Mouse (Mus musculus) forebrain, embryonic 12.5 days (tissue): ENCODE results near the gene Gm42420. TPM values are rescaled to one million over a fixed set of nuclear protein-coding genes. Genes with fewer than 3 reads are reported as not detected.

Source experiments
- ATAC-seq: fragments of 200-750 bp; cut with Nextera tagmentation; 2 replicates; pipeline ENCODE4 v1.8.0; 2017; ENCODE audit warnings: moderate TSS enrichment; ENCODE audit not compliant: low FRiP score
- H3K27ac ChIP-seq: fragments of 300-500 bp; sonication (generic); 2 replicates; pipeline ENCODE4 v1.5.1; 2016; ENCODE audit warnings: mild to moderate bottlenecking
- H3K27me3 ChIP-seq: fragments of 300-500 bp; sonication (generic); 2 replicates; pipeline ENCODE4 v1.6.1; 2016; ENCODE audit warnings: mild to moderate bottlenecking
- H3K36me3 ChIP-seq: fragments of 300-500 bp; sonication (generic); replicated peaks from 2 replicates; pipeline ENCODE4 v1.6.1; 2016; ENCODE audit warnings: mild to moderate bottlenecking
- H3K4me1 ChIP-seq: fragments of 300-500 bp; sonication (generic); 2 replicates; pipeline ENCODE4 v1.6.1; 2016
- H3K4me2 ChIP-seq: fragments of 300-500 bp; sonication (generic); 2 replicates; pipeline ENCODE4 v1.6.1; 2016; ENCODE audit warnings: mild to moderate bottlenecking, moderate library complexity
- H3K4me3 ChIP-seq: fragments of 300-500 bp; sonication (generic); replicated peaks from 2 replicates; pipeline ENCODE4 v1.5.1; 2016; ENCODE audit warnings: mild to moderate bottlenecking
- H3K9ac ChIP-seq: fragments of 300-500 bp; sonication (generic); 2 replicates; pipeline ENCODE4 v1.6.1; 2016; ENCODE audit warnings: mild to moderate bottlenecking
- H3K9me3 ChIP-seq: fragments of 300-500 bp; sonication (generic); 2 replicates; pipeline ENCODE4 v1.6.1; 2016
- WGBS: fragments of 180-500 bp; shearing (Covaris S2); methylation state at CpG from one replicate; pipeline ENCODE4 v1.1.7; 2016; 5-methylcytosine and 5-hydroxymethylcytosine counted together
- polyA plus RNA-seq: library from polyadenylated mRNA; unstranded; fragments of >200 nt; fragmentation: Nextera tagmentation; extraction: Ambion mirVana; gene quantifications from 2 replicates; pipeline ENCODE4 v1.2.1, GENCODE M21; 2016

The Gm42420 gene
- polyA plus RNA-seq = 0.87 and 1.7 TPM in 2 replicates

DNA sequence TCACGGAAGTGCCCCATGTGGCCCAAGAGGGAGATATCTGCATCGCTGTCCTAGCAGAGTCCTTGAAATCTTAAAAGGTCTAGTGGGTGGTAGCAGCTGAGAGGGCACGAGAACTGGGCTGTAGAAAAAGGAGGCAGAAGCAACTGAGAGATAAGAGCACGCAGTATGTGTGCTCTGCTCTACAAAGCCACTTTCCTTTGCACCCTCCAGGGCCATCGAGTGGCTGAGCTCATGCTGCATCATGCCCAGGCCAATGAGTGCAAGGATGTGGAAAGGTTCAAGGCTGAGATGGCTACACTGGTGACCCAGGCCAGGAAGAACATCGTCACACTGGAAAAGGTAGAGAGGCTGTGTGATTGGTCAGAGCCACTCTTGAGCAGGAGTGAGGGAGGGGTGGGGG lies at the start of gene Gm42420:
Gm42420 (plus strand) TSS at position 237 of the 400 bp plus-strand sequence.
- H3K36me3 ChIP-seq = peaks cover 69% of the 10 kb centered on the region
- WGBS = 95% methylated on average over 6 of the region's 6 CpGs

GRCm38 (mm10) chr6:39536621-39537020 lies 48.9 kb upstream of the Gm42420 start:
- no peaks in the 10 kb centered on the region for H3K9me3 ChIP-seq
- H3K4me3 ChIP-seq = no peak overlapping the region
- H3K27me3 ChIP-seq = no peaks in the 10 kb centered on the region
- ATAC-seq = no peak
- H3K27ac ChIP-seq = no peak overlapping the region
- H3K36me3 ChIP-seq = peaks cover 7% of the 10 kb centered on the region; the same call in 1 of the 2 replicates
- 81% methylated on average over 1 of the region's 1 CpGs for WGBS
- no peak overlapping the region for H3K9ac ChIP-seq
- H3K4me1 ChIP-seq = peaks cover 31% of the 10 kb centered on the region
- H3K4me2 ChIP-seq = no peak overlapping the region

More for the DNA sequence above, at the start of gene Gm42420:
- Histone ChIP-seq H3K4me1 (no peaks in the 10 kb centered on the region), H3K4me2 (no peak within 1 kb of the TSS), H3K4me3 (no peak within 1 kb of the TSS), H3K9me3 (no peaks in the 10 kb centered on the region), H3K27ac (no peak within 1 kb of the TSS), H3K9ac (no peak within 1 kb of the TSS), H3K27me3 (no peaks in the 10 kb centered on the region)
- ATAC-seq = no peak

GRCm38 (mm10) chr6:39537276-39537675 lies 48.3 kb upstream of the Gm42420 start:
- H3K27ac ChIP-seq = no peak overlapping the region
- no peaks in the 10 kb centered on the region for H3K9me3 ChIP-seq
- ATAC-seq = no peak
- H3K4me3 ChIP-seq = no peak overlapping the region
- no peak overlapping the region for H3K9ac ChIP-seq
- H3K27me3 ChIP-seq = no peaks in the 10 kb centered on the region
- WGBS = 93% methylated on average over 5 of the region's 5 CpGs
- peaks cover 31% of the 10 kb centered on the region for H3K4me1 ChIP-seq
- H3K36me3 ChIP-seq = peaks cover 7% of the 10 kb centered on the region; the same call in 1 of the 2 replicates
- H3K4me2 ChIP-seq = no peak overlapping the region

DNA sequence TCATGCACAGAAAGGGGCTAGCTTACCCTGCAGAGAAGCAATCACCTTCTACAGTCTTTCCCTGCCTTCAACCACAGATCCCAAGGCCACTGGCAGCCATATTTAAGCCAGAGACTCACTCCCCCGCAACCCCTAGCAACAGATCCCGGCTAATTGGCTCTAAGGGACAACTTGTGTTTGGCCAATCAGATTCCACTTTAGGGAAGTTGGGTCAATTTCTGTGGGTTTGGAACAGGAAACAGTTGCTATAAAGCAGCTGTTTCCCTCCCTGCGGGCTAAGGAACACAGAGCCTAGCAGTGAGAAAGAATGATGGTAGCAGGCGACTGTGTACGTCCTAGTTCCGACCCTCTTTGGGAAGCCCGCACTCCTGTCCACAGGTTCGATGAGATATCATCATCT lies 47.3 kb upstream of the Gm42420 start:
- Histone ChIP-seq H3K9me3 (no peaks in the 10 kb centered on the region), H3K27me3 (no peaks in the 10 kb centered on the region), H3K9ac (no peak overlapping the region), H3K27ac (no peak overlapping the region), H3K36me3 (peaks cover 7% of the 10 kb centered on the region; the same call in 1 of the 2 replicates), H3K4me3 (no peak overlapping the region), H3K4me1 (peaks cover 40% of the 10 kb centered on the region), H3K4me2 (no peak overlapping the region)
- no peak for ATAC-seq
- 83% methylated on average over 8 of the region's 8 CpGs for WGBS

GRCm38 (mm10) chr6:39539679-39540155 lies 45.8 kb upstream of the Gm42420 start:
- no peaks in the 10 kb centered on the region for H3K9me3 ChIP-seq
- H3K9ac ChIP-seq = no peak overlapping the region
- H3K4me1 ChIP-seq = peaks cover 55% of the 10 kb centered on the region
- H3K36me3 ChIP-seq = no peaks in the 10 kb centered on the region
- peak overlapping the region; percentile 3; the same call in 1 of the 2 replicates for H3K4me2 ChIP-seq
- no peaks in the 10 kb centered on the region for H3K27me3 ChIP-seq
- H3K27ac ChIP-seq = peak overlapping the region; percentile 66
- ATAC-seq = no peak
- 19% methylated on average over 7 of the region's 7 CpGs for WGBS
- H3K4me3 ChIP-seq = no peak overlapping the region

GRCm38 (mm10) chr6:39540563-39540962 lies 45.0 kb upstream of the Gm42420 start:
- ATAC-seq = no peak
- WGBS = 59% methylated on average over 2 of the region's 2 CpGs
- H3K4me3 ChIP-seq = no peak overlapping the region
- H3K27ac ChIP-seq = peak overlapping the region; percentile 13; the same call in 1 of the 2 replicates
- H3K27me3 ChIP-seq = no peaks in the 10 kb centered on the region
- peaks cover 64% of the 10 kb centered on the region for H3K4me1 ChIP-seq
- H3K36me3 ChIP-seq = no peaks in the 10 kb centered on the region
- H3K9ac ChIP-seq = no peak overlapping the region
- H3K4me2 ChIP-seq = no peak overlapping the region
- no peaks in the 10 kb centered on the region for H3K9me3 ChIP-seq

- 22% methylated on average over 15 of the region's 15 CpGs for WGBS
- peak; percentile 84 for ATAC-seq
- H3K4me3 ChIP-seq = no peak overlapping the region
Observed at GRCm38 (mm10) chr6:39542631-39543597, 42.6 kb upstream of the Gm42420 start.

DNA sequence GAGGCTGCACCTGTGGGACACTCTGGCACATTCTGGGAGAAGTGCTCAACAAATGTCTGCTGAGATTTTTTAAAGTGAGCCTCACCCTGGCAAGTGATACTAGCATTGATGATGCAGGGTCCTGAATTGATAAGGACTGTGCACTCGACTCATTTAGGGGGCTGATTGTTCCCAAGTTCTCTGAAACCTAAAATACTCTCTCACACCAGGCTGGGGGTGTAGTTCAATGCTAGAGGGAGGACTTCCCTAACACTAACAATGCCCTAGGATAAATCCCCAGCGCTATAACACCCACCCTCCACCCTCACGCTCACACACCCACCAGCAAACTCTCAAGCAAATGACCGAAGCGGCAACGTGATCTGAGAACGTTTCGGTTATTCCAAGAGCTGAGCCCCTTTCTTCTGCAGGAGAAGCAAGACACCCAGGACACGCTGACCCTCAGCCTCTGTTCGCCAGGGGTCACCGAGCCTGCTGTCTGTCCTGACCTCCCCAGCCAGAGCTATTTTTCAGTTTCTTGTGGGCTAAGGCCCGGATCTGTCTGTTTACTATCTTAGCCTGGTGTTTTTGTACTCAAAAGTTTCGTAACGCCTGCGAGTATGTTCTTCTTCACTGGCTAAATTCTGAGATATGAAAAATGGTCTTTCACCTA lies 41.7 kb upstream of the Gm42420 start:
- 26% methylated on average over 15 of the region's 15 CpGs for WGBS
- H3K4me3 ChIP-seq = no peak overlapping the region

More at GRCm38 (mm10) chr6:39542631-39543597, 42.6 kb upstream of the Gm42420 start:
- H3K4me1 ChIP-seq = peaks cover 73% of the 10 kb centered on the region
- peak overlapping the region; percentile 33 for H3K4me2 ChIP-seq
- H3K9ac ChIP-seq = 0 out of 2 replicates have a peak overlapping the region, but pooled peaks have one; percentile 17
- no peaks in the 10 kb centered on the region for H3K36me3 ChIP-seq
- no peaks in the 10 kb centered on the region for H3K27me3 ChIP-seq
- peak overlapping the region; percentile 89 for H3K27ac ChIP-seq
- no peaks in the 10 kb centered on the region for H3K9me3 ChIP-seq

DNA sequence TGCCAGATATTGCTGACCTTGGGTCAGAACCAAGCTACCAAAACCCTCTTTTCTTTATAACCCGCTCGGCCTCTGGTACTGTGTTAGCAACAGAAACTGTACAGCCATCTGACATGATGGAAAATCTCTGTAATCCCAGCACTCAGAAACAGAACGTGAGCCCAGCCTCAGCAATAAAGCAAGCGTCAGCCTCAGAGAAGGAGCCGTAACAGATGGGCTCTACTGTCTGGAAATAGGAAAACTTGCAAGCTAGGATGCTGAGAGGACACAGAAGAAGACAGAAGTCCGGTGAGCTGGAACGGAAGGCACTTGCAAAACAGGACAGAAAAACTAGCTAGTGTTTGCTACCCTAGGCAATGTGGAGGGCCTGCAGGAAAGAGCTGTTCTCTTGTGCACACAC lies 40.1 kb upstream of the Gm42420 start:
- Histone ChIP-seq H3K27ac (peak overlapping the region; percentile 26; the same call in 1 of the 2 replicates), H3K4me1 (peaks cover 50% of the 10 kb centered on the region), H3K27me3 (no peaks in the 10 kb centered on the region), H3K9me3 (no peaks in the 10 kb centered on the region), H3K4me2 (no peak overlapping the region), H3K36me3 (no peaks in the 10 kb centered on the region), H3K9ac (no peak overlapping the region), H3K4me3 (no peak overlapping the region)
- WGBS = 91% methylated on average over 7 of the region's 7 CpGs
- ATAC-seq = no peak

More for the DNA sequence above, 41.7 kb upstream of the Gm42420 start:
- Histone ChIP-seq H3K9me3 (no peaks in the 10 kb centered on the region), H3K4me2 (no peak overlapping the region), H3K36me3 (no peaks in the 10 kb centered on the region), H3K27ac (peak overlapping the region; percentile 89), H3K27me3 (no peaks in the 10 kb centered on the region), H3K4me1 (peaks cover 65% of the 10 kb centered on the region), H3K9ac (0 out of 2 replicates have a peak overlapping the region, but pooled peaks have one; percentile 5)
- ATAC-seq = peak; percentile 21; the same call in 1 of the 2 replicates

GRCm38 (mm10) chr6:39548030-39548429 lies 37.5 kb upstream of the Gm42420 start:
- Histone ChIP-seq H3K4me1 (peaks cover 44% of the 10 kb centered on the region), H3K27ac (no peak overlapping the region), H3K36me3 (peaks cover 8% of the 10 kb centered on the region; the same call in 1 of the 2 replicates), H3K4me2 (no peak overlapping the region), H3K9ac (no peak overlapping the region), H3K27me3 (no peaks in the 10 kb centered on the region), H3K9me3 (no peaks in the 10 kb centered on the region), H3K4me3 (no peak overlapping the region)
- no peak for ATAC-seq
- 87% methylated on average over 5 of the region's 5 CpGs for WGBS

GRCm38 (mm10) chr6:39551981-39552636 lies 33.4 kb upstream of the Gm42420 start:
- no peak for ATAC-seq
- H3K4me2 ChIP-seq = no peak overlapping the region
- no peak overlapping the region for H3K9ac ChIP-seq
- peaks cover 46% of the 10 kb centered on the region for H3K4me1 ChIP-seq
- H3K27me3 ChIP-seq = no peaks in the 10 kb centered on the region
- peaks cover 15% of the 10 kb centered on the region for H3K36me3 ChIP-seq
- no peaks in the 10 kb centered on the region for H3K9me3 ChIP-seq
- H3K4me3 ChIP-seq = no peak overlapping the region
- H3K27ac ChIP-seq = no peak overlapping the region
- 76% methylated on average over 8 of the region's 8 CpGs for WGBS
